Mouse (Mus musculus) kidney, embryonic 16.5 days (tissue): ENCODE data around the gene Vps33a. TPM values are rescaled to one million over a fixed set of nuclear protein-coding genes. Genes with fewer than 3 reads are reported as not detected.

Experiments used
- microRNA-seq: library from miRNA; unstranded; fragments of <30 nt; microRNA quantifications from one replicate; pipeline ENCODE4, GENCODE M21; 2016
- polyA plus RNA-seq: library from polyadenylated mRNA; unstranded; fragments of >200 nt; fragmentation: Nextera tagmentation; extraction: Ambion mirVana; gene quantifications from 2 replicates; pipeline ENCODE4 v1.2.1, GENCODE M21; 2015

The Vps33a gene
- polyA plus RNA-seq, 1 experiment from 2014 or later, result 30.2 TPM

Small RNA genes lying within 50 kb of the gene (microRNA-seq; reads per million reads assigned to microRNA genes)
- gene Mir7647, result 1.9 reads per million, percentile 7 among the genes with 10 or more reads in this experiment

Other genes starting within 250 kb of the Vps33a start
- 40.0 and 47.9 TPM in 2 replicates for gene Bcl7a, start 229.2 kb downstream of the Vps33a start, polyA plus RNA-seq
- gene Mlxip, start 178.2 kb downstream of the Vps33a start, polyA plus RNA-seq, result 17.4 and 21.1 TPM in 2 replicates
- gene Lrrc43, start 83.7 kb downstream of the Vps33a start, polyA plus RNA-seq, result not detected in 2 replicates
- not detected in 2 replicates for gene Il31, start 83.5 kb downstream of the Vps33a start, polyA plus RNA-seq
- 0.21 and 0.89 TPM in 2 replicates for gene B3gnt4, start 62.6 kb downstream of the Vps33a start, polyA plus RNA-seq
- 122 and 125 TPM in 2 replicates for gene Diablo, start 48.9 kb downstream of the Vps33a start, polyA plus RNA-seq
- gene Gm49027, start 47.5 kb downstream of the Vps33a start, polyA plus RNA-seq, result 0.61 and 1.3 TPM in 2 replicates
- gene Clip1, start 111.6 kb upstream of the Vps33a start, polyA plus RNA-seq, result 30.1 and 30.5 TPM in 2 replicates
- gene Zcchc8, start 148.1 kb upstream of the Vps33a start, polyA plus RNA-seq, result 69.3 and 78.6 TPM in 2 replicates
- gene Rsrc2, start 176.4 kb upstream of the Vps33a start, polyA plus RNA-seq, result 105 and 123 TPM in 2 replicates
- 26.4 and 34.9 TPM in 2 replicates for gene Kntc1, start 176.7 kb upstream of the Vps33a start, polyA plus RNA-seq